Mouse (Mus musculus) spleen, adult 2 months (tissue): ENCODE measurements at regions not wholly inside any gene's neighbourhood (a gene's known extent, or its start where the extent isn't known, plus 50 kb on each side); places are given as distances from the start of the nearest gene placed in this dataset.

Experiments
- CTCF ChIP-seq: fragments of 200-500 bp; IDR thresholded peaks from 2 replicates; pipeline ENCODE4 v1.5.1; 2011; ENCODE audit warnings: mild to moderate bottlenecking, inconsistent platforms; ENCODE audit not compliant: insufficient read depth, insufficient read length, insufficient replicate concordance; ENCODE audit errors: extremely low read depth
- POLR2A ChIP-seq: fragments of 200-500 bp; IDR thresholded peaks from 2 replicates; pipeline ENCODE4 v1.6.1; 2011; ENCODE audit warnings: low read depth, low read length, inconsistent platforms

GRCm38 (mm10) chr10:21479403-21479802 lies 102.3 kb downstream of the Aldh8a1 start:
- TF ChIP-seq POLR2A (no peak), CTCF (no peak)
